Mouse (Mus musculus) midbrain, embryonic 16.5 days (tissue): Measurements from ENCODE around the gene Prr36. TPM values are rescaled to one million over a fixed set of nuclear protein-coding genes. Genes with fewer than 3 reads are reported as not detected.

Experiments
- ATAC-seq: fragments of 200-750 bp; cut with Nextera tagmentation; 2 replicates; pipeline ENCODE4 v1.8.0; 2017; ENCODE audit warnings: moderate TSS enrichment
- H3K27ac ChIP-seq: fragments of 300-500 bp; sonication (generic); 2 replicates; pipeline ENCODE4 v1.5.1; 2014; ENCODE audit warnings: mild to moderate bottlenecking, low read length, mixed read lengths
- H3K27me3 ChIP-seq: fragments of 300-500 bp; sonication (generic); 2 replicates; pipeline ENCODE4 v1.6.1; 2014; ENCODE audit warnings: low read depth, low read length, mixed read lengths; ENCODE audit not compliant: control insufficient read depth, insufficient read depth
- H3K36me3 ChIP-seq: fragments of 300-500 bp; sonication (generic); 2 replicates; pipeline ENCODE4 v1.6.1; 2014; ENCODE audit warnings: mild to moderate bottlenecking, low read length, moderate library complexity, mixed read lengths; ENCODE audit not compliant: control insufficient read depth, insufficient read depth
- H3K4me1 ChIP-seq: fragments of 300-500 bp; sonication (generic); 2 replicates; pipeline ENCODE4 v1.6.1; 2014; ENCODE audit warnings: mild to moderate bottlenecking, low read length, mixed read lengths; ENCODE audit not compliant: control insufficient read depth, insufficient read depth
- H3K4me2 ChIP-seq: fragments of 300-500 bp; sonication (generic); 2 replicates; pipeline ENCODE4 v1.6.1; 2014; ENCODE audit warnings: mild to moderate bottlenecking, low read length, mixed read lengths
- H3K4me3 ChIP-seq: fragments of 300-500 bp; sonication (generic); 2 replicates; pipeline ENCODE4 v1.5.1; 2014; ENCODE audit warnings: low read depth, mild to moderate bottlenecking, low read length, moderate library complexity, mixed read lengths
- H3K9ac ChIP-seq: fragments of 300-500 bp; sonication (generic); 2 replicates; pipeline ENCODE4 v1.6.1; 2014; ENCODE audit warnings: low read depth, low read length, mixed read lengths
- H3K9me3 ChIP-seq: fragments of 300-500 bp; sonication (generic); replicated peaks from 2 replicates; pipeline ENCODE4 v1.6.1; 2014; ENCODE audit warnings: mild to moderate bottlenecking, low read length, mixed read lengths; ENCODE audit not compliant: control insufficient read depth, poor library complexity, severe bottlenecking
- WGBS: fragments of 180-500 bp; shearing (Covaris S2); extraction: QIAGEN DNeasy Blood & Tissue Kit; methylation state at CpG from one replicate; pipeline ENCODE4 v1.1.7; 2014; 5-methylcytosine and 5-hydroxymethylcytosine counted together
- polyA plus RNA-seq: library from polyadenylated mRNA; unstranded; fragments of >200 nt; fragmentation: Nextera tagmentation; extraction: Ambion mirVana; gene quantifications from 2 replicates; pipeline ENCODE4 v1.2.1, GENCODE M21; 2015

The Prr36 gene
- polyA plus RNA-seq, 1 experiment from 2014 or later: 51.2 TPM

DNA sequence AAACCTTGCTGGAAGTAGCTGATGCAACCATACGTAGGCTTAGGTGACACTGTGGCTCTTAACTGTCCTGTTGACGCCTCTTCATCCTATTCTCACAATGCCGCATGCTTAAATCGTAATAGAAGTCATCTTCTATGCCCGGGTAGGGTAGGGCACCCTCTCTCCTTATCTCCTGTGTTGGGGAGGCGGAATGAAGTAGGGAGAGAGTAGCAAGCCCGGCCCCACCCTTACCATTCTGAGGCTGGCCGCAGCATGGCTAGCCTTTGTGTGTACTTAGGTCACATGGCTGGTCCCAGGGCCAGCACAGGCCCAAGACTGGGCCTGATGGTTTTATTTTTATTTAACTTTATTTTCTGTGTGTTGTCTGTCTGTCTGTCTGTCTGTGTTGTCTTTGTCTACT lies 30.0 kb upstream of the Prr36 start:
- Histone ChIP-seq H3K27me3 (no peaks in the 10 kb centered on the region), H3K9me3 (no peaks in the 10 kb centered on the region), H3K9ac (no peak overlapping the region), H3K27ac (no peak overlapping the region), H3K36me3 (peaks cover 35% of the 10 kb centered on the region), H3K4me1 (no peaks in the 10 kb centered on the region; the same call in 1 of the 2 replicates), H3K4me3 (no peak overlapping the region), H3K4me2 (no peak overlapping the region)
- 92% methylated on average over 8 of the region's 8 CpGs for WGBS
- no peak for ATAC-seq

DNA sequence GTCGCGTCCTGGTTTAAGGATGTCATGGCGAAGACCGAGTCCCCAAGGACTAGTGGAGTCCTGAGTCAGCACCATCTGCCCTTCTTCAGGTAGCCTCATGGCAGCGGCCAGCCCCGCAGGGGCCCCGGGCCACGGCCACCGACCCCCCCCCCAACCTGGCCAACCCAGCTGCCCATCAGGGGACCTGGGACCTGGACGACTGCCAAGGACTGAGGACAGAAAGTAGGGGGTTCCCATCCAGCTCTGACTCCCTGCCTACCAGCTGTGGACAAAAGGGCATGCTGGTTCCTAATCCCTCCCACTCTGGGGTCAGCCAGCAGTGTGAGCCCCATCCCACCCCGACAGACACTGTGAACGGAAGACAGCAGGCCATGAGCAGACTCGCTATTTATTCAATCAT lies 28.5 kb upstream of the Prr36 start:
- Histone ChIP-seq H3K36me3 (peaks cover 35% of the 10 kb centered on the region), H3K4me1 (peaks cover 5% of the 10 kb centered on the region), H3K4me3 (no peak overlapping the region), H3K9me3 (no peaks in the 10 kb centered on the region), H3K27ac (no peak overlapping the region), H3K9ac (no peak overlapping the region), H3K4me2 (no peak overlapping the region), H3K27me3 (no peaks in the 10 kb centered on the region)
- 80% methylated on average over 13 of the region's 13 CpGs for WGBS
- no peak for ATAC-seq

DNA sequence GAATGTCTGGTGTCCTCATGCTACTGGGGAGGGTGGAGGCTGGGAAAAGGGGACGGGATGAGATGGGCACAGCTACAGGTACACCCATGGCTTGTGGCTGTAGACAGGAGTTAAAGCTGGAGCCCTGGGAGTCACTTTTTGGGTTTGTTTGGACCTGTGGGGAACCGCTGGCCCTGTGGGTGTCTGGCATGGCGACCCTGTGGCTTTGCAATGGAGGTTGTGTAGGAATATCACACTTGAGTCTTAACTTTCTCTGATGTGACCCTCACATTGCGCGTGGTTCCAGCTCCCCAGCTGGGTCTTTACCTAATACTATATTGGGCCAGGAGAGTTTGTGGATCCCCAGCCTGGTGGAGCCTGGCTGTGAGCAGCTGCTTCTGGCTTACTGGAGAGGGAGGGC lies 27.8 kb upstream of the Prr36 start:
- Histone ChIP-seq H3K4me1 (peaks cover 11% of the 10 kb centered on the region), H3K27ac (no peak overlapping the region), H3K36me3 (peaks cover 35% of the 10 kb centered on the region), H3K4me3 (no peak overlapping the region), H3K4me2 (no peak overlapping the region), H3K9ac (no peak overlapping the region), H3K9me3 (no peaks in the 10 kb centered on the region), H3K27me3 (no peaks in the 10 kb centered on the region)
- no peak for ATAC-seq
- 94% methylated on average over 5 of the region's 5 CpGs for WGBS

DNA sequence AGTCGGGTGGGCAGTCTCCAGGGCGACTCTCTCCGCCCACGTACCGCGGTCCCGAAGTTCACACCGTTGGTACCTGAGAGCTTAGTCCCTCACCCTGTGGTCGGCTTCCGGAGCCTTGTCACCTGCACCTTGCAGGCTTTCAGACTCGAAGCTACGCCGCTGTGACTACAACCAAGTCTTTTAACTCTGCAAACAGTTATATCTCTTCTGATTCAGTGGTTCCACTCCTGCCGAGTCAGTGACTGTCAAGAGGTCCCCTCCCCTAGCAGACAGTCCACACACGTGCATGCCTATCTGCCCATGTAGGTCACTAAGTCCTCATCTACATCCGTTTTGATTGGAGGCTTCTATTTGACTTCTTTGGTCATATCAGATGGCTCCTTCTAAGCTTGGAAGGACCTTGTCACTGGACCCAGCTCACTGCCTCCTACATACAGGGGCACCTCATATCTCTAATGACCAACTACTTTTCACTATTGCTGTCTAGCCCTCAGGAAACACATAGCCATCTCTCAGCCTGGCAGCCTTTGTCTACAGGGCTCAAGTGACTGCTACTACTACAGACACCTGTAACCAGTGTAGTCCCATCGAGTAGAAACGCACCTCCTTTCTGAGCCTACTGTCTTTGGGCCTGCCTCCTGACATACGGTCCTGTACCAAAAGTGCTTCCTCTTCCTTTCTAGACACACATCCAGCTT lies 22.1 kb upstream of the Prr36 start:
- peaks cover 12% of the 10 kb centered on the region for H3K36me3 ChIP-seq
- no peaks in the 10 kb centered on the region for H3K27me3 ChIP-seq
- peak; percentile 43 for ATAC-seq

DNA sequence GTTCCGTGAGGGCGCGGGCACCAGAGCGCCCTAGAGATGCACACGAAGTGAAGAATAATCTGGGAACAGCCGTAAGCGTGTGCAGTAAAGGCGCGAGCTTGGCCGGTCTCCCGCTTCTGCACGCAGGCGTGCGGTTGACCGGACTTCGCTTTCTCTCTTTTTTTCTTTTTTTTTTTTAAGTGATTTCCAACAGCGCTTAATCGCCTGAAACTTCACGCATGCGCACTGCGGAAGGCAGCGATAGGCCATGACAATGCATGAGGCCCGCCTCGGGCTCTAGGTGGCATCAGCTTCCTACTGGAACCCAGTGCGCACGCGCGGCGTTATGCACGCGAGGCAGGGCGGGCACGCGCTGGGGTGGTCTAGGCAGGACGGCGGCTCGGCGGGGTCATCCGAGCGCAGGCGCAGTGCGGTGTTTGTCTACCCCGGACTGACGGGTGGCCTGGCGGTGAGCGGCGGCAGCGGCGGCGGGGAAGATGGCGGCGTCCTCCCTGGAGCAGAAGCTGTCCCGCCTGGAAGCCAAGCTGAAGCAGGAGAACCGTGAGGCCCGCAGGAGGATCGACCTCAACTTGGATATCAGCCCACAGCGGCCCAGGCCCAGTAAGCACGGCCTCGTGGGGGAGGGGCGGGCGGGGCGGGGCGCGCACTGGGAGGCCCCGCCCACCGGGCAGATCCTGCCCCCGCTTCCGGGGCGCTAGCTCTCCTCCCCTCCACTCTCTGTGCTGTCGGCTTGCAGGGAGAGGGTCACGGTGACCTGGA lies 21.4 kb upstream of the Prr36 start, which contains the start of the genes Map2k7 and Gm49320:
Map2k7 (plus strand) TSS at position 307 of the 759 bp plus-strand sequence.
Gm49320 (plus strand) TSS at position 432 of the 759 bp plus-strand sequence.
- peak within 1 kb of the TSS; percentile 79 for H3K4me3 ChIP-seq
- H3K4me2 ChIP-seq: peak within 1 kb of the TSS; percentile 77
- peak within 1 kb of the TSS; percentile 91 for H3K27ac ChIP-seq
- peak within 1 kb of the TSS; percentile 84 for H3K9ac ChIP-seq
- no peaks in the 10 kb centered on the region for H3K9me3 ChIP-seq
- peak; percentile 96 for ATAC-seq
- H3K36me3 ChIP-seq: peaks cover 4% of the 10 kb centered on the region
- WGBS: under 1% methylated on average over 57 of the region's 71 CpGs
- H3K4me1 ChIP-seq: peaks cover 25% of the 10 kb centered on the region
- H3K27me3 ChIP-seq: no peaks in the 10 kb centered on the region

More for the DNA sequence above, 22.1 kb upstream of the Prr36 start:
- 15% methylated on average over 19 of the region's 19 CpGs for WGBS
- Histone ChIP-seq H3K9me3 (no peaks in the 10 kb centered on the region), H3K4me3 (peak overlapping the region; percentile 79), H3K9ac (peak overlapping the region; percentile 84), H3K27ac (peak overlapping the region; percentile 91), H3K4me2 (peak overlapping the region; percentile 77), H3K4me1 (peaks cover 25% of the 10 kb centered on the region)

DNA sequence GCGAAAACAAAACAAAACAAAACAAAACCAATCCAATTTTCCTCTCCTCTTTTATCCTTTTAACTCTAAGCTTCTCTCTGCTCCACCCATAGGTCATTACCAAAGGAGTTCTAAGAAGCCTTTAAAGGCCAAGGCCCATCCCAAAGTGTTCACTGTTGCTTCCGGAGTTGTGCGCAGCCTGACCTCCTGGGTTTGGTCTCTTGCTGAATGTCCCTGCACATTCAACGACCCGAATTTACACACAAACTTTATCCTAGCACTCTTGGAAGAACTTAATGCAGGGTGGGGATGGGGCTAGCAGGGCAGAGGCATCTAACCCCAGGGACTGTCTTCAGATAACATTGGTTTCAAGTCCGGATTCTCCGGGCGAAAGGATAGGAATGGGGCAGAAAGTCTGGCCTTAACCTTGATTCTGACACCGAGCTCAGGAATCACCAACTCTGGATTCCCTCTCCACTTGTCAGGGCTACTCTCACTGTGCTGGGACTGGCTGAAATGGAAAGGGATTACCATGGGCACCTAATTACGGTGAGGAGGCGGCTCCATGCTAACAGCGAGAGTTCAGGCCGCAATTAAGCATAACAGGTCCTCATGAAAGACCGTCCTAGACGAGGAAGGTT lies 20.7 kb upstream of the Prr36 start:
- ATAC-seq: peak; percentile 2
- WGBS: 19% methylated on average over 15 of the region's 15 CpGs

DNA sequence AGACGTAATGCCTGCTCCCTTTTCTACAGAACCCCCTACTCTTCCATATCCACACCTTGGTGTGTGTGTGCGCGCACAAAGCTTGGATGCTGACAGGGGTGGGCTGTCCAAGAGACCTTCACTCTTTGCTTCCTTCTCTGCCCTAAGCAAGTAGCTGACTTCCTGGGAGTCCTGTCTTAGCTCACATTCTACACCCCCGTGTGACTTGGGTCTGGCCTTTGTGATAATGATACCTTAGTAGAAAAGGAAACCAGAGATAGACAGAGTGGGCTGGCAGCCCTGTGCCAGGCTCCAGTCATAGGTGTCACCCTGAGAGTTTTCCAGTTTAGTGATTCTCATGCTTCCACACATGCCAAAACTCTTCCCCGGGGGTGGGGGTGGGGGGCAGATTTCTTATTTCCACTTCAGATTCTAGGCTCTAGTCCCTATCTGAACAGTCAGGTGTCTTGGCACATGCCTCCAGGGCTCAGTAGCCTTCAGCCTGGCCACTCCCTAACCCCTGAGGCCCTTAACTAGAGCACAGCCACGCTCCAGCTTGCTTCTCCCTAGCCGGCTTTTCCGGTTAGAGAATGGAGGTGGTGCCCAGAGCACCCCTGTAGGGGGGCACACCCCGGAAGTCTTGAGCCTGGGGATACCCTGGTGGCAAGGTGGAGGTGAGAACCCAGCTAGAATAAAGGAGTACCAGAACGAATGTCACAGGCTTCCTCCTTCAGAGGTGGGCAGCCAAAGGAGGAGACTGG lies 13.5 kb upstream of the Prr36 start:
- Histone ChIP-seq H3K27me3 (peaks cover 12% of the 10 kb centered on the region; the same call in 1 of the 2 replicates), H3K9ac (no peak overlapping the region), H3K4me2 (no peak overlapping the region), H3K9me3 (no peaks in the 10 kb centered on the region), H3K27ac (no peak overlapping the region), H3K4me3 (no peak overlapping the region), H3K4me1 (0 out of 2 replicates have a peak, but pooled peaks cover 2% of the 10 kb centered on the region), H3K36me3 (no peaks in the 10 kb centered on the region)
- ATAC-seq: no peak
- WGBS: 68% methylated on average over 10 of the region's 10 CpGs

More for the DNA sequence above, 20.7 kb upstream of the Prr36 start:
- peaks cover 25% of the 10 kb centered on the region for H3K4me1 ChIP-seq
- H3K4me2 ChIP-seq: peak overlapping the region; percentile 75
- no peaks in the 10 kb centered on the region; the same call in 1 of the 2 replicates for H3K36me3 ChIP-seq
- no peaks in the 10 kb centered on the region for H3K9me3 ChIP-seq
- H3K4me3 ChIP-seq: peak overlapping the region; percentile 79
- peak overlapping the region; percentile 65 for H3K9ac ChIP-seq
- H3K27ac ChIP-seq: peak overlapping the region; percentile 83
- no peaks in the 10 kb centered on the region for H3K27me3 ChIP-seq

DNA sequence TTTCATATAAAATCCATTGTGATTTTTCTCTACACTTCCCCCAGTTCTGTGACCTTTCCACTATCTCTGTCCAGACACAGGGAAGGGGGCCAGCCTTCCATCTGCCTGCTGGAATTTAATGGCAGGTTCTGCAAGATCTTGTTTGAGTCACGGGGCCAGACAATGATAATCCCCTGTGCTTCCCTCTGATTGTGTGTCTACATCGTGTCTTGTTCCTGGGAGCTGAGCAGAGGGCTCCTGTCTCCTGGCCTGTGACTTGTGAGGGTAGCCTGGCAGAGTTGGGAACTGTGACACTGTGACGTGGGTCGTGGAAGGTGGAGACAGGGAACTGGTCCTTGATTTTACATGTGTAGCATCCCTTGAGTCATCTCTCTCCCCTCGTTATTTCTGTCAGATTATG lies 12.5 kb upstream of the Prr36 start:
- H3K4me2 ChIP-seq: no peak overlapping the region
- H3K9ac ChIP-seq: no peak overlapping the region
- no peak overlapping the region for H3K27ac ChIP-seq
- no peaks in the 10 kb centered on the region for H3K36me3 ChIP-seq
- 64% methylated on average over 5 of the region's 5 CpGs for WGBS
- no peak overlapping the region for H3K4me3 ChIP-seq
- H3K4me1 ChIP-seq: 0 out of 2 replicates have a peak, but pooled peaks cover 2% of the 10 kb centered on the region
- H3K9me3 ChIP-seq: no peaks in the 10 kb centered on the region
- ATAC-seq: no peak
- peaks cover 12% of the 10 kb centered on the region; the same call in 1 of the 2 replicates for H3K27me3 ChIP-seq
